Mouse (Mus musculus) right cerebral cortex, postnatal 14 days (tissue): ENCODE results near the gene Mapk1.
"Not testable (repeated sequence)": the region's sequence is repeated elsewhere in the genome, so short reads cannot be mapped to it uniquely, and the experiment has no call there.

Experiments used
- DNase-seq: peaks from one replicate; pipeline ENCODE4 v3.0.0; 2022

Mapk1 gene

DNA sequence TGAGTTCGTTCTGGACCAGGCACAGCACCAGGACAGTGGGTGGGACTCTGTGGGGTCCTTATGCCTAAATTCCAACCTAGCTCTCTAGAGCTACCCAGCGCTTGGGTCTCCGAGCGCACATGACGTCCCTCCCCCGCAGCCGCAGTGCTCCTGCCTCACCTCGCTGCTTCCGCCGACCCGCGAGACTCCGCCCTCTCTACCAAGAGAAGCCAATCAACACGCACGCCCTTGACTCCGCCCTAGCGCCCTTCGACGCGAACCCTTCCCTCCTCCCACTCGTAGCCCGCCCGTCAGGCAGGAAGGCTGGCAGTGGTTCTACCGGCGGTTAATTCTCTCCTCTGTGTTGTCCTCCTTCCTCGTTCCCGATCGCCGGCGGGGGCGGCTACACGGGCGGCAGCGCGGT is at the start of gene Mapk1:
TSS of gene Mapk1 (plus strand) at position 252 of the 403 bp plus-strand sequence.
- peak; percentile 96 for DNase-seq

DNA sequence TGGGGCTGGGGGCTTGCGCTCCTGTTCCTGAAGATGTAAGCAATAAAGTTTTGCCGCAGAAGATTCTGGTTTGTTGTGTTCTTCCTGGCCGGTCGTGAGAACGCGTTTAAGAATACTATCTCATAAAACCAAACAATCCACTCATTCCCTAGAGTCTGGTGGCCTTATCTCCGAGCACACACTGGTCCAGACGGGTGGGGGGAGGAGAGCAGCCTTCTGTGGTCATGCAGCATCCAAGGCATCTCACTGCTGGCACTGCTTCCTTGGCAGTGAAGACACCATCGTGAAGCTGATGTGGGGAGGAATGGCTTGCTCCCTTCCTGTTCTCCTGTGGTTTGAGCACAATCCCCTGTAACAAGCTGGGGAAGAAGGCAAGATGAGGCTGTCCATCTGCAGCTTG is 43.6 kb upstream of the Mapk1 start:
- no peak for DNase-seq

DNA sequence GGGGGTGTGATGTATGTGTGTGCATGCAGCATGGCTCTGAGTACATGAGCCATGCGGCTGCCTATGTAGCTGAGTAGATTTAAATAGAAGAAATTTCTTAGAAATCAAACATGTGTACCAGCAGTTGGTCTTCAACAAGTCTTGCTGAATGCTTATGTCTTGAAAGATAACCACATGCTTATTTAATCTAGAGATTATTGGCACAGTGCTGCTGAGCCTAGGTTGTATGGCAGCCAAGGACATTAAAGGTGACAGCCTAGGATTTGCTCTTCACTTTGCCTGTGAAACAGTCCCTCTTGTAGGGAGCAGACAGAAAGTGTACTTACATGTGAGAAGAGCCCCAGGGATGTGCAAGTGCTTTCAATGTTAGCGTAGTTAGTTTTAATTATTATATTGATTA is 42.1 kb upstream of the Mapk1 start:
- no peak for DNase-seq

DNA sequence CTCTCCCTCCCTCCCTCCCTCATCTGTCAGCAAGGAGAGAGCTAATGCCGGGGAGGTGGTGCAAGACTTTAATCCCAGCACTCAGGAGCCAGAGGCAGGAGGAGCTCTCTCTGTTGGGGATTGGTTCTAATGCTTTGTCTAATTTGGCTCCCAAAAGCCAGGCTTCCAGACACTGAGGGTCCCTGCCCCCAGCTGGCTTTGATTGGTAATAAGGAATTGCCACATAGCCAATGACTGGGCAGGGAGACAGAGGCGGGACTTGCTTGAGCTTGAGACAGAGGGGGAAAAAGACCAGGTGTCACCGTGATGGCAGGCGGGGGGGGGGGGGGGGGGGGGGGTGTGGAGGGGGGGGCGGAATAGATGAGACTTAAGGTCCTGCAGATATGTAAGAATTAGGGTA is 24.6 kb upstream of the Mapk1 start:
- DNase-seq = no peak

DNA sequence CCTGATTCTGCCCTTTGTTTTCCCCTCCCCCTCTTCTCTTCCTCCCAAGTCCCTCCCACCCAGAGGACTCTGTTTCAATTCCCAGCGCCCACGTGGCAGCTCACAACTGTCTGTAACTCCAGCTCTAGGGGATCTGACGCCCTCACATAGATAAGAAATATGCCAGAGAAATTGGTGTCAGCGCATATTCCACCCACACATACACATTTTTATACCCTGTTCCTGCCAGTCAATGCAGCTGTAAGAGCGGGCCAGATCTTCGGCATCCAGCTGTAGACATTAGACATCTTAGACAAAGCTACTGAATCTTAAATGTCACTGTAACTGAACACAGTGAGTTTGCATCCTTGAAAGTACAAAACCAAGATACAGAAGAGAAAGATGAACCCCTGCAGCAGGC is 23.3 kb upstream of the Mapk1 start:
- DNase-seq = no peak

DNA sequence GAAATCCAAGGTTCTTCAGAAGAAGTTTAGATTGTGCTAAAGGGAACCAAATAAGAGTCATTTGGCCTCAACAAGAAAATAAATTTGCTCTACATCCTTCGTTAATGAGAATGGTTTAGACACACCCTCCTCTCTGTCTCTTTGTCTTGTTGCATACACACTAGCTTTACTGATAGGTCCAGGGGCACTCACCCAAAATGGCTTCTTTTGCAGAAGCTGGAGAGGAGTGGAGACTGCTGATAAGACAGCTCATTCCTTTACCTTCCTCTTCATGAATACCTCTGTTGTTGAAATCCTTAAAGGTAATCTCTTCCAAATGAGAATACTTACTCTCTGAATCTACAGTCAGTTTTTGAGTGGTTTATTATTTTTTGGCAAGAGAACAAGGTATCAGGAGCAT is 18.0 kb upstream of the Mapk1 start:
- DNase-seq = no peak

DNA sequence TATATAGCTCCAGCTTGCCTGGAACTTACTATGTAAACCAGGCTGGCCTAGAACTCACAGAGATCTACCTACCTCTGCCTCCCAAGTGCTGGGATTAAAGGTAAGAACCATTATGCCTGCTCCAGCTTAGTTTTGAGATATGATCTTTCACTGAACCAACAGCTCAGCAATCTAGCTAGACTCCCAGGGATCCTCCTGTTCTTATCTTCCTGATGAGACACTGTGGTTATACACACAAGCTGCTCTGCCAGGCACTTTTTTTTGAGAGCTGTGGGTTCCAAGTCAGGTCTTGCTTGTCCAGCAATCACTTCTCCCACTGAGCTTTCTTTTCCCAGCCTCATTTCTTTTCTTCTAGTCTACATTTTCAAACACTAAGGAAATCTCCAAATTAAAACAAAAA is 16.9 kb upstream of the Mapk1 start:
- DNase-seq = no peak

DNA sequence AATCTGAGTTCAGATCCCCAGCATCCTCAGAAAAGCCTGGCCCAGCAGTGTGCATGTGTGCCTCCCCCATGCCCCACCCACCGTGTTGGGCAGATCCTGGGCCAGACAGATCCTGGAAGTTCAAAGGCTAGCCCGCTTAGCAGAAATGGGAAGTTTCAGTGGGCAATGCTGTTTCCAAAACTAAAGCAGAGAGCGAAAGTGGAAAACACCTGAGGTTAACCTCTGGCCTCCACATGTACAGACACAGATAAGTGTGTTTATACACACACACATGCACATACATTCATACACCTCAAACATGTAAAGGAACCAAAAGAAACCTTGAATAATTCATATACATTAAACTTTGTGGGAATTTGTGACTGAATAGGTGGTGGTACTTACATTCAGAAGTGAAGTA is 5.1 kb upstream of the Mapk1 start:
- no peak for DNase-seq

DNA sequence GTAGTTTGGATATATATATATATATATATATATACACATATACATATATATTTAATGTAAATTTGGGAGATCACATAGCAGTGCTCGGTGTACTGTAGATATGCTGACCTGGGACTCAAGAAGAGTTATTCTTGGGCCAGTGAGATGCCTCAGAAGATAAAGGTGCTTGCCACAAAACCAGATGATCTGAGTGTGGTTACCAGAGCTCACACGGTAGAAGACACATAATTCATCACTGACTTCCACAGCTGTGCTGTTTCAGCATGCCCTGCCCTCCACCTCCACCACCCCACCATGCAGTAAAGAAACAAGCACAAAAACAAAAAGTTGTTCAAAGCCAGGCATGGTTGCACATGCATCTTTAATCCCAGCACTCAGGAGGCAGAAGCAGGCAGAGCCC is 4.4 kb upstream of the Mapk1 start:
- no peak for DNase-seq

DNA sequence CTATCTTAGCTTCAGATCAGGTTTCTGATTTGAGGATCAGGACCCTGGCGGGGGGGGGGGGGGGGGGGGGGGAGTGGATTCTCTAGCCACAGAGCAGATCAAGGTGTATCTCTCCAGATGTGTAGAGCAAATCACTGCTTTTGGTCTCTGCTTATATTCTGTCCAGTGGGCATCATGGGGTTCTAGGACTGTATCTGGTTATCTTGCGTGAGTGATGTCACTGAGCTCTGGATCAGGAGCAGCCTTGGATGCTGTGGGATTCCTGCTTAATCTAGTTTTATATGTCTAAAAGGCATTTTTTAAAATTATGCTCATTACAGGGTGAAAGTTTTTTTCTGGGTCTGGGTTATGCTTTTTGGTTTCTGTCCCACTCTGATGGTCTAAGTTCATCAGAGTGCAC is 546 bp upstream of the Mapk1 start:
- DNase-seq = no peak

DNA sequence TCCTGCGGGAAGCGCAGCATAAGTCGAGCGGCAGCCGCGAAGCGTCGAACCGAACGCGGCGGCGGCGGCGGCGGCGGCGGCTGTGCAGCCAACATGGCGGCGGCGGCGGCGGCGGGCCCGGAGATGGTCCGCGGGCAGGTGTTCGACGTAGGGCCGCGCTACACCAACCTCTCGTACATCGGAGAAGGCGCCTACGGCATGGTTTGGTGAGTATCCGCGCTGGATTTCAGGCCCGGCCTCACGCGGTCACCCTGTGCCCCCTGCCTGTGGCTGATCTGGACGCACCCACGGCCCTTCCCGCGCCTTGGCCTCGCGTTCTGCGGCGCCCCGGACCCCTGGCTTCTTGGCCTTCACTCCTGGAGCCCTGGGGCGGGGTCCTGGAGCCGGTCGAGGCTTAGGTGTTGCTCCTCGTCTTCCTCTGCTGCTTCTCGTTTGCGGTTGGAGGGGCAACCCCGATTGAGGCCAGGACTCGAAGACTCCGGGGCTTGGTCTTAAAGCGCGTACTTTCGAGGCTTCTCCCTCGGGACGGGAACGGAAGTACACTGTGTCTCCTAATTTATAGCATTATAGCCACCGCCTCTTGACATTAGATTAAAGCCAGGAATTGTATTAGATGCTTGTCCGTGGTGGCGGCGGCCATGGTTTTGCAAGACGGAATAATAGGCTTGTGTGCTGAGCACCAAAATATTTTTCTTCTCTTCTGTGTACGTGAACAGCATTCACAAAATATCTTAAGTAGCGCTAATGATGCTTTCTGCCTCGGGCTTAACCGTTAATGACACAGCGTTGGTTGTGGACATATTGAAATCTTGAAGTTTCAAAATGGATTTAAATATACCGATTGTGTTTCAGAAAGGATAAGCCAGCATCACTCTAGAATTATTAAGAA is 596 bp downstream of the Mapk1 start:
- DNase-seq = peak; percentile 48

DNA sequence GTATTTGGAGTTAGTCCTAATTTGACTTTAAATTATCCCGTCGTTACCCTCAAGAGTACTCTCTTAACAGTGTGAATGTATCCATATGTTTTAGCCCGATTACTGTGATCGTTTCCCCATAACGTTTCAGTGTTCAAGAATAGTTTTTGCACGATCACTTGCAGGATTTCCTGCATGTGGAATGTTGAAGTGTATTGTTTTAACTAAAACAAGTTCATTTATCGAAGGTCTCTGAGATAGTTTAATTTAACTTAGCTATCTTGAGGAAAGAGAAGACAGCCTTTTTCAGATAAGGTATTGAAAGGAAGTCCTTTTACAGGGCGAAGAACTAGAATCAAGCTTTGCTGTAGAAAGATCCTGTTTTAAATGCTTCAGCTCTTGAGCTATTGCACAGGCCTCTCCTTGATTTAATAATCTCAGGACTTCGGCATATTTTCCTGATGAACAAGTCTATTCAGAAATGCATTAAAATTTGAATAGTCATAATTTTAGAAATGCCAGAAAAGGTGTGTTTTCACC is 1.3 kb downstream of the Mapk1 start:
- no peak for DNase-seq

DNA sequence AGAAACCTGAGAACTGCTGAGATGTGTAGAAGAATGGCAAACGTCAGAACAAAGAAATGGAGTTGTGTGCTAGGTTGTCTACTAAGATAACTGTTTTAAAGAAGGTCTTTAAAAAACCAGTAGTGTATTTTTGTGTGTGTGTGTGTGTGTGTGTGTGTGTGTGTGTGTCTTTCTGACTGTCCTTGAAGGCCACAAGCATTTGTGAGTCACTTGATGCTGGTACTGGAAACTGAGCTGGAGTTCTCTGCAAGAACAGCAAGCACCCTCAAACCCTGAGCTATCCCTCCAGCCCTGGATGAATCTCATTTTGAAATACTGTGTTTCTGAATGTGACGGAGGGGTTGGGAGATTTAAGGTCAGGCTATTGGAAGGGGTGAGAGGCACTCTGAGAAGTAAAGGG is 4.1 kb downstream of the Mapk1 start:
- no peak for DNase-seq

DNA sequence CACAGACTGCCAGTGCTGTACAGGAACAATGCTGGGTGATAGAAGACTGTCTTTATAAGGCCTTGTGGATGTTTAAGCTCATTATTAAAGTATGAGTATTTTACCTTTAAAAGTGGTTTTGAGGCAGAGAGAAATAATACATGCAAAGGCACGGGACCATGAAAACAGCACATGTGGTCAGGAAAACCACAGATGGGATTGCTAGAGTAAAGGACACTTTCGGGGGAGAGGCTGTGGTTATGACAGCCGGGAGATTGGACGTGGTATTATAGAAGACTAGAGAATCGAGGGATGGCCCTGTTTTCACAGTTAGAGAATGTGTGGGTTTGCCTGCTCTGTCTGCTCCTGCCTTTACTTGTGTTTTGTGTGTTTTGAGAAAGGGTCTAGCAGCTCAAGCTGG is 5.7 kb downstream of the Mapk1 start:
- DNase-seq = no peak

DNA sequence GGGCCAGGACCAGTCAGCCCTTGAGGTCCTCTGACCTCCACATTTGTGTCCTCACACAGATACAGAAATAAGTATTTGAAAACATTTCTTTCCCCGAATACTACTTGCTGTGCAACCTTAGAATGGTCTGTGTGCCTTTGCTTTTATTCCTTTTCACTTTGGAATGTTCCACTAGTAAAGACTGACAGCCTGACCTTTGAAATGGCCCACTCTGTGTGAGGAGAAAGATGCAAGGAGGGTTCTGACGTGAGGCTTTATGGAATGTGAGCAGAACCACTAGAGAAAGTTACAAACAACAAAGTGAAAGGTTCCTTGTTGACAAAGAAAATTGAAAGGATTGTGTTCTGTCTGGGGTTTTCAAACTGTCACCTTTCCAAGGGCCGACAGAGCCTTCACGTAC is 6.8 kb downstream of the Mapk1 start:
- DNase-seq = no peak

DNA sequence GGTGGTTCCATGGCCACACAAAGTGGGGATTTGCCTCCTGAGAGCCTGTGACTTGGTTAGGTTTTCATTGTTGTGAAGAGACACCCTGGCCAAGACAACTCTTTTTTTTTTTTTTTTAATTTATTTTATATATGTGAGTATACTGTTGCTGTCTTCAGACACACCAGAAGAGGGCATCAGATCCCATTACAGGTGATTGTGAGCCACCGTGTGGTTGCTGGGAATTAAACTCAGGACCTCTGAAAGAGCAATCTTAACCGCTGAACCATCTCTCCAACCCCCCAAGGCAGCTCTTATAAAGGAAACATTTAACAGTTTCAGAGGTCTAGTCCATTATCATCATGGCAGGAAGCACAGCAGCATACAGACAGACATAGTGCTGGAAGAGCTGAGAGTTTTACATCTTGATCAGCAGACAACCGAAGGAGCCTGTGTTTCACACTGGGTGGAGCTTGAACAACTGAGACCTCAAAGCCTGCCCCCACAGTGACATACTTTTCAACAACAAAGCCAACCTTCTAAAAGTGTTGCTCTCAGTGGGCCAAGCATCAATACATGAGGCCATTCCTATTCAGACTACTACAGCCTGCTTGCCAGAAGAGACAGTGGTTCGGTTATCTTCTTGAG is 11.4 kb downstream of the Mapk1 start:
- DNase-seq = no peak

DNA sequence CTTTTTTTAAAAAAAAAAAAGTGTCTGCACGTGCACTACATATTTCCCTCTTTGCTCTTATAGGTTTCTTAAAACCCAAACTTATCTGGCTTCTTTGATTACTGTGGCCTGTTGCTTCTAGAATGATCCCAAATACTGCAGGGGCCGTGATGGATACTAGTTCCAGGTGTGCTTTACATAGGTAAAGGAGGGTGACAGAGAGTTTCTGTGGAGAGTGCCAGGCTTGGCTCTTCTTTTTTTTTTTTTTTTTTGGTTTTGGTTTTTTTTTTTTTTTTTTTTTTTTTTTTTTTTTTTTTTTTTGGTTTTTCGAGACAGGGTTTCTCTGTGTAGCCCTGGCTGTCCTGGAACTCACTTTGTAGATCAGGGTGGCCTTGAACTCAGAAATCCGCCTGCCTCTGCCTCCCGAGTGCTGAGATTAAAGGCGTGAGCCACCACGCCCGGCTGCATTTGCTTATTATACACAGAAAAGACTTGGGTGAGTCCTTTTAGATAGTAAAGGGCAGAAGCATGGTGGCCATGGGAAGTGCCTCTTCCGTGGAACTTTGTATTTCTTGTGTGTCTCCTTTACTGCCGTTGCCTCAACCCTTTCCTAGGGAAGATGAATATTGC is 13.0 kb downstream of the Mapk1 start:
- not testable (repeated sequence) for DNase-seq

DNA sequence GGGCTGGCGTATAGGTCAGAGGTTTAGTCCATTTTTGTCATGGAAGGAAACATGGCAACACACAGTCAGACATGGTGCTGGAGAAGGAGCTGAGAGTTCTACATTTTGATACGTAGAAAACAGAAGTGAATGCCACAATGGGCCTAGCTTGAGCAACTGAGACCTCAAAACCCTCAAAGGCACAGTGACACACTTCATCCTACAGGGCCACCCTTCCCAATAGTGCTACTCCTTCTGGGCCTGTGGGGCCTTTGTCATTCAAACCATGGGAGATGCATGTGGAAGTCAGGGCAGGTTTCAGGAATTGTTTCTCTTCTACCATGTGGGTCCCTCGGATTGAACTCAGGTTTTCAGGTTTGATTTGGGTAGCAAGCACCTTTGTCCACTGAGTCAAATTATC is 17.9 kb downstream of the Mapk1 start:
- no peak for DNase-seq

DNA sequence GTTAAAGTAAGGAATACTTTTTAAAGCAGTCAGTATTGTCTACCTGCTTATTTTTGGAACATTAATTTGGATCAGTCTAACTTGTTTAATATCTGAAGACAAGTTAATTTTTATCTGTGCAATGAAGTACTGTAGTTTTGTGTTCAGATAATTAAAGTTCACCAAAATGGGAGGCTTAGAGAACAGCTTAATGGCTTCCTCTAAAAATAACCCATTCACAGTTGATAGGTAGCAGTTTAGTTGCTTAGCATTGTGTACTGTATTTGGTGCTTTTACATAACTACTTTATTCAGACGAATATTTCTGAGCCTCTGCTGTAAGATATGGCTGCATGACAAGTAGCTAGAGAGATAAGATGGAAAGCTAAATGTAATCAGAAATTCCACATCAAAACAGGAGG is 23.9 kb downstream of the Mapk1 start:
- DNase-seq = no peak

DNA sequence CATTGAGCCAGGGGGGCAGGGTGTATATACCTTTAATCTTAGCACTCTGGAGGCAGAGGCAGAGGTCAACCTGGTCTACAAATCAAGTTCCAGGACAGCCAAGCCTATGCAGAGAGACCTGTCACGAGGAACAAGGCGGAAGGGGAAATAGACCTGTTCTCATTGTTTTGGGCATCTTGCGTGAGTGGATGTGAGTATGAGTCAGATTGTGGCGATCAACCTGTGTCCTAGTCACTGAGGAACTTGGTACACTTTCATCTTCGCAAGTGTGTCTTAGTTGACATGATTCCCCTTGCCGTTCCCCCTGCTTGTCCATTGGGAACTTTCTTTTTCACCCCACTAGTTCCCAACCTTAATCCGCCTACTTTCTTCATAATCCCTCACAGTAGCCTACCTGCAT is 26.9 kb downstream of the Mapk1 start:
- DNase-seq = no peak

DNA sequence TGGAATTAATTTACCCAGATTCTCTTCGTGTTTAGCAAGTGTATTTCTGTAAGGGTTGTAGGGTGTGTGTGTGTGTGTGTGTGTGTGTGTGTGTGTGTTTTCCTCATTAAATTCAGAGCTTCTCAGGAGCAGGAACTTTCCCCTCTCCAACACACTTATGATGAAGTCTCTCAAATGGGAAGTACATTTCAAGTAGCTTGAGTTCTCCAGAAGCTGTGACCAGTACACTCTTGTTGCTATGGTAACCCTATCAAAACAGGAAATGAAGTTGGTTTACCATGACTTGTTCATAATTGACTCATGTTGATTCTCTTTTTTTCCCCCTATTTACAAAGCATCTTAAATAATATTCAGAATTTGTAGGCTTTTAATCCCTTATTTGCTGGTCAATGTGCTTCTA is 29.4 kb downstream of the Mapk1 start:
- no peak for DNase-seq

DNA sequence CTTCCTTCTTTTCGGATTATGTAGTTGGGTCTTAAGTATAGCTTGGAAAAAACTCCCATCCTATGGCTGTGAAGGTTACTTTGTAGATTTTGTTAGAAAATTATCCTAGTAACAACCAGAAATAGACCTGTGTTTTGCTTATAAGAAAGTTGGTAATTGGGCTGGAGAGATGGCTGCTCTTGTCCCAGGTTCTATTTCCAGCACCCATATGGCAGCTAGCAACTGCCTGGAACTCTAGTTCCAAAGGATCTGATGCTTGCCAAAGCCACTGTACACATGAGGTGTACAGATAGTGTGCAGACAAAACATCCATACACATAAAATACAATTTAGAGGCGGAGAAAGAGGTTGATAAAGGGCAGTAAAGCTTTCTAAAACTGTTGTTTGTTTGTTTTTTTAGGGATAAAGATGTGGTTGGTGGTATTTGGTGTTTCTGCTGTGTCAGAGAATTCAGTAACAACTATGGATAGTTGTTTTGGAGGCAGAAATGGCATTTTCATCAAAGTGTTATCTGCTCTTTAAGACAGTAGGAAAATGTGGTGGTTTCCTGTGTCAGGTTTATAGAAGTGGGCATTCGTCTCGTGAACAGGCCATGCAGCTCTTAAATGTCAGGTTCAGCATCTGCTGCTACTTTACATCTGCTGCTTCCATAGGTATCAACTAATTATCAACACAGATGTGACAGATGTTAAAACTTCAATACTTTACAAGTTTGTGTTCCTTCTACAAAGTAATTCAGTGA is 32.1 kb downstream of the Mapk1 start:
- no peak for DNase-seq

DNA sequence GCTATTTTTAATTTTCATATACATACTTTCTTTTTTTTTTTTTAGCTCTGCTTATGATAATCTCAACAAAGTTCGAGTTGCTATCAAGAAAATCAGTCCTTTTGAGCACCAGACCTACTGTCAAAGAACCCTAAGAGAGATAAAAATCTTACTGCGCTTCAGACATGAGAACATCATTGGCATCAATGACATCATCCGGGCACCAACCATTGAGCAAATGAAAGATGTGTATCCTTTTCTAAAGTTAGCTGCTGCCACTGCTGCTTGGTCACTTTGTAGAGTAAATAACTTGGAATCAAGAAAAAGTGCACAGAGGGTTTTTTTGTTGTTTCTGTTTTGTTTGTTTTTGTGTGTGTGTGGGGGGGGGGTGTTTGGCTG is 32.7 kb downstream of the Mapk1 start:
- no peak for DNase-seq
